Mouse (Mus musculus) kidney, adult 8-10 months (tissue): ENCODE measurements around the gene Ezh1.
"Not testable (repeated sequence)": the region's sequence is repeated elsewhere in the genome, so short reads cannot be mapped to it uniquely, and the experiment has no call there.

ENCODE experiments used
- DNase-seq, 2 experiments: peaks; one replicate each; pipeline ENCODE4 v3.0.0; 2022

The Ezh1 gene

DNA sequence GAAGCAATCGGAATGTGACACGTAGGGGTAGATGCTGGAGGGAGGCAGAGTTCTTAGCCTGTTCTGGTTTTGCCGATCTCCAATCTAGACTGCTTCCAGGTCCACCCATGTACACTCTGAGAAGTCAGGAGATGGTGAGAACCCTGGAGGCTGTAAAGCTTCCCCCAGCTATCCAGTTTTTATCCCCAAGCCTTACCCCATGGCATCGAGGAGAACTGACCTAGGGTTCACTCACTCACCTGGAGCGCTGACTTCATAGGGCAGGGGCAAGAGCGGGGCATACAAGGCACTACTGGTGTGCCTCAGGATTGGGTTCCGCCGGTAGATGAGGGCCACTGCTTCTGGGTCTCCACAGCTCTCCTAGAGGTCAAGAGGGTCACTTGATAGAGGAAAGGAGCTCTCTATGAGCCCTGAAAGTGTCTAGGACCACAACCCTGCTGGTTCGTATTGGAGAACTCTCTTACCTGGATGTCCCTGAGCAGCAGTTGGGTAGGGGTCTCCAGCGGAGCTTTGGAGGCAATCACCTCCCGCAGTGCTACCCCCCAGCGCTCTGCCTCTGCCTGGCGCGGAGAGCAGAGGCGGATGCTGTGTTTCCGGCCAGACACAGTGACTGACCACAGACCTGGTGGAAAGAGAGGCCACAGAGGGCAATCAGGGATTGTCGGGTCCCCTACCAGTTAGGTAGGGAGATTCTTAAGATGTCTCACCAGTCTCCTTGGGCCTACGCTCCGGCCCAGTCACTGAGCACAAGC, 58.9 kb downstream of the Ezh1 start:
- no peak for DNase-seq

DNA sequence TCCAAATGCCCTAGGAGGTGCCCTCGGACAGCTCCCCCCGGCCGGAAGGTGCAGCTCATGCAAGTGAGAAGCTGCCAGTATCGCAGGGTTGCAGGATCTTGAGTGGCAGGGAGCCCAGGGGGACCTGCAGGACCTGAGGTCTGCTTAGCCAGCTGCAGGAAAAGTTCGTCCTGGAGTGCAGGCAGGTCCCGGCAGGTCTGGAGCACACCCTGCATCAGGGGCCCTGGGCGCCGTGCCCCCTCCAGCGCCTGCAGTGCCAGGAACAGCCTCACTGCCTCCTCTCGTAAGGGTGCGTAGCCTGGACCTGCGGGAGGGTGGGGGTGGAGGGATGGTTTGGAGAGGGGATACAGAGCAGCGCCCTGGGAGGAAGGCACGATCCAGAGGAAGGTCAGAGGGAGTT, 59.9 kb downstream of the Ezh1 start:
- DNase-seq, result no peak

DNA sequence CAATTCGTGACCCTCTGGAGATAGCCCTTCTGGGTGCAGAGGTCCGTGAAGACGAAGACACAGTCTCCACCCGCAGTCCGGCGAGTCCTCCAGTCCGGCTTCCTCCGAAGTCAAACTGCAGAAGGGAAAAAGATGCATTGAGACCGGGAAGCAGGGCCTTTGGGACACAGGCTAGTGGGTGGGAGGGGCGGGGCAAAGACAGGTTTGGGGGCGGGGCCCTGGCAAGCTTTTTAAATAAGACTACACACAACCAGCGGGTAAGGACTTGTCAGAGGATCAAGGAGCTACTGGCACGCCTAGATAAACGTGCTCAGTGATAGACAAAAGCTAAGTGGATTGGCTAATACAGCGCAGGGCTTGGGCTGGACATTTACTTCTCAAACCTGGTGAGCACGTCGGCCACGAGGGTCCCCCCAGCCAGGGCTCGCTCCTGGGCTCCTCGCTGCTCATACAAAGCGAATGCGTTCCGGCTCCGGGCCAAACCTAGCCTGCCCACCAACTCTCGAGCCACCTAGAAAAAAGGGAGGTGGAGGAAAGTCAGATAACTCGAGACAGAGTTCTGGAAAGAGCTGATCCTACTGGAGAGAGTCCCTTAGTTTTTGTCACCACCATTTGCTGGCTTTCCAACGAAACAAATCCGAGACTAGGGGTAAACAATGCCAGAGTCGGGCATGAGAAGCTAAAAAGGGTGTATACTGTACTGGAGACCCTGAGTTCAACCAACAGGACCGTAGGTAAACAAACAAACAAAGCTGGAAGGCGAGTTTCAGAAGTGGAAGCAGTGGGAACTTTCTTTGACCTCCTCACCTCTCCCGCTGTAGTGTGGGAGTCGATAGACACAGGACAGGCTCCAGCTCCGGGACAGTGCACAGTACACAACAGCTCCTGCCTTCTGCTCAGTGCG, 61.3 kb downstream of the Ezh1 start:
- DNase-seq, result no peak

DNA sequence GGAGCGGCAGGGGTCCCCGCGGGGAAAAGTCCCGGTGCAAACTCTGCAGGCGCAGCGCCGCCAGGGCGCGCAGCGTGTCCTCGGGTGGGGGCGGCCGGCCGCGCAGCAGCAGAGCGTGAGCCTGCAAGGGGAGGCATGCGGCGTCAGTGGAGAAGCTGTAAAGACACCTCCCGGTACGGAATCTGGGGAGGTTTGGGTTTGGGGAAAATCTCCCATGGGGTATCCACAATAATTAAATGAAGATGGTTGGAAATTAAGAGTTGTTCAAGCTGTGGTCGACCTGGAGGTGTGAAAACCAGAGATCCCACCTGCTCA, 62.0 kb downstream of the Ezh1 start:
- DNase-seq, result no peak

DNA sequence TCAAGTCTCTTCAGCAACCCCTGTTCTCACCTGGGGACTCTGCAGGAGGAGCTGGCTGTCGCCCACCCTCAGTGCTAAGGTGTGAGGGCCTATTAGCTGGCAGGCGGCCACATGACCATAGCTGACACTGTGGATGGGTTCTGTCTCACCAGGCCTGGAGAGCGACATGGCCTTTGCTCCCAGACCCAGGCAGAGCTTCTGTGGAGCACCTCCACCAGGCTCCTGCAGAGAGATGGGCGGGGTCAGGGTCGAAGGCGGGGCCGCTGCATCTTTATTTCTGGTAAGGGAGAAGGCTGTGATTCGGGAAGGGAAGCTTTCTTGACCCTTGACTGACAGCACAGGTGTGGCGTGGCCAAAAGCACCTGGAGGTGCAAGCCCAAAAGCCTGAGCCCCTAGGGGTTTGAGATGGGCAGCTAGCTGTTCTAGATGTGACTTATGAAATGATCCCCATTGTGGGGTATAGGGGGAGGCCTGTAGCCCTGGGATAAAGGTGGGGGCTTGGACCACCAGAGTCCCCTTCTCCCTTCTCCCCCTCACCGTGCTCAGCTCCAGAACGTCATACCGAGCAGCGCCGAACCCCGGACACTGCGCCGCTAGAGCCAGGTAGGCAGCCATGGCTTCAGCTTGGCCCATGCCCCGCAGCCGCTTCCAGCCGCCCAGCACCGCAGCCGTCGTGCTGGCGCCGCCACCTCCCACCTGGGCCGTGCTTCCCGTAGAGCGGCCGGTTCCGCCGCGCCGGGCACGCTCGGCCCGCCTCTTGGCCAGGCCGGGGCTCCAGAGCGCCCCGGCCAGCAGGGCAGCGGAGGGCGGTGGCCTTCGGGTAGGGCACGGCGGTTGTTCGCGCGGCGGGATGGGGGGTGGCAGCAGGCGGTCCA, 62.5 kb downstream of the Ezh1 start:
- peak; percentile 54 to 64 for DNase-seq

DNA sequence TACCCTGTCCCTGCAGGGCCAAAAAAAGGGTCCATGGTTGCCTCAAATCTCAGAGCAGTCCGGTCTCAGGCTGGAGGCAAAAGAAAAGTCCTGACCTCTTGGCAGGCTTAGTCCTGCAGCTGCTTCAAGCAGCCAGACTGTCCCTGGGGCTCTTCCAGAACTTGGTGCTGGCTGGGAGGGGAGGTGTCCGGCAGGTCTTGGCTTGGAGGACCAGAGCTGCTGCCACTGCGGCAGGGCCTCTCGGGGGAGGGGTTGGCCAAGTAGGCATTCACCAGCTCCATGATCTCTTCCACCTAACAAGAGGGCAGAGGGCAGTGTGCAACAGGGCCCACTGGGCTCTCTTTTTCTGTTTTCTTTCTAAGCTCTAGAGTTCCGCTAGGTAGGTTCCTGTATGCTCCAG, 63.5 kb downstream of the Ezh1 start:
- peak; percentile 63 to 78 for DNase-seq

DNA sequence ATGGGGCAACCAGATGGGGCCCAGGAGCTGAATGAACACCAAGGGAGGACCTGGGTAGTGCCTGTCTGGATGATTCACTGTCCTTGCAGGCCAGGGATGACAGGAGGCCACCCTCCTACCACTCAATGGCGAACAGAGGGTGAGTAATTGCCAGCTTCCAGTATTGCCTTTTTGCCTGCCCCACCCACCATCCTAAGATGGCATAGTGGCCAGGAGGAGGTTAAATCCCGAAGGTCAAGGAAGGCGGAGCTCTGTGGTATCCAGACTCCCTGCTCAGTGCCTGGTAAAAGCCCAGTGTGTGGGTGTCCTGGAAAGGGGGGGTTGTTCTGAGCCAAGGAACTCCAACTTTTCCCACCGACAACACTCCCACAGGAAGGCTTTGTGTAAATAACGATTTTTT, 64.0 kb downstream of the Ezh1 start:
- DNase-seq, result no peak

DNA sequence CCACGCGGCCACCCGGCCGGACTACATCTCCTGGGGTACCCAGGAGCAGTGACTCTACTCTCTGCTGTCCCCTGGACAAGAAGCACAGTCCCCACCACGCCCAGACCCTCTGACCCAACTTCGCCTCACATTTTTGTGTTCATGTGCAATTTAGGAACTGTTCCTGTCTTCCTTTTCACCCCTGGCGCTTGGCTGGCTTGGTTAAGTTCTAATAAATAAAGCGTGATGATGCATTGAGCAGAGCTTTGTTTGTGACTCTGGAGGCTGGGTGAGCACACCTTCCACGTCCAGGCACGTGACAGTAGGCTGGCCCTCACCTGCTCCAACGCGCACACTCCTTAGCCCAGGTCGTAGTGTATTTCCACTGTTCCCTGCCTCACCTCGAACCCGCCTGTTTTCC, 64.7 kb downstream of the Ezh1 start:
- no peak for DNase-seq

DNA sequence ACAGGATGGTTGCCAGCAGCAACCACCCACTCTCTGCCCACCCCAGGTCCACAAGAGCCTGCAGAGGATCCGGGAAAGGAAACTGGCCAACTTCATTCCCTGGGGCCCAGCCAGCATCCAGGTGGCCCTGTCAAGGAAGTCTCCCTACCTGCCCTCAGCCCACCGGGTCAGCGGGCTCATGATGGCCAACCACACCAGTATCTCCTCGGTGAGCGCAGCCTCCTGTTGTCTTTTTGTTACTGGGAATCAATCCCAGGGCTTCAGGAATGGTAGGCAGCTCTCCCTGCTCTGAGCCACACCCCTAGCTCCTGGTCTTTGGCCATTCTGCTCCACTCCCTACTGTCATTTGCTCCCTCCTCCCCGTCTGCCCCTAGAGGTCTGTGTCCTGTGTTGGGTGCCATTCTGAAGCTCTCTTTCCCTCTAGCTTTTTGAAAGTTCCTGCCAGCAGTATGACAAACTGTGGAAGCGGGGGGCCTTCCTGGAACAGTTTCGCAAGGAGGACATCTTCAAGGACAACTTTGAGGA, 65.2 kb downstream of the Ezh1 start:
- DNase-seq, result not testable (repeated sequence)

DNA sequence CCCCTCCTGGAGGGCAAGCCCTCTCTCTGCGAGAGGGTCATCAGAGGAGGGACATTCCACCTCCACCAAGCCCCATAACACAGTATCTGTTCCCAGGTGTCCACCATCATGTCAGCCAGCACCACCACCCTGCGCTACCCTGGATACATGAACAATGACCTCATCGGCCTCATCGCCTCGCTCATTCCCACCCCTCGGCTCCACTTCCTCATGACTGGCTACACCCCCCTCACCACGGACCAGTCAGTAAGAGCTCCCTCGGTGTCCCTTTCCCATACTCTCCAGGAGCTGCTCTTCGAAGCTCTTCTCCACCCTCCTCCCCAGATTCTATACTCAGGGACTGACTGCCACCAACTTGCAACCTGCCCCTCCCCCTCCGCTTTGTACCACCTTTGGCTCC, 66.1 kb downstream of the Ezh1 start:
- DNase-seq, result not testable (repeated sequence)

DNA sequence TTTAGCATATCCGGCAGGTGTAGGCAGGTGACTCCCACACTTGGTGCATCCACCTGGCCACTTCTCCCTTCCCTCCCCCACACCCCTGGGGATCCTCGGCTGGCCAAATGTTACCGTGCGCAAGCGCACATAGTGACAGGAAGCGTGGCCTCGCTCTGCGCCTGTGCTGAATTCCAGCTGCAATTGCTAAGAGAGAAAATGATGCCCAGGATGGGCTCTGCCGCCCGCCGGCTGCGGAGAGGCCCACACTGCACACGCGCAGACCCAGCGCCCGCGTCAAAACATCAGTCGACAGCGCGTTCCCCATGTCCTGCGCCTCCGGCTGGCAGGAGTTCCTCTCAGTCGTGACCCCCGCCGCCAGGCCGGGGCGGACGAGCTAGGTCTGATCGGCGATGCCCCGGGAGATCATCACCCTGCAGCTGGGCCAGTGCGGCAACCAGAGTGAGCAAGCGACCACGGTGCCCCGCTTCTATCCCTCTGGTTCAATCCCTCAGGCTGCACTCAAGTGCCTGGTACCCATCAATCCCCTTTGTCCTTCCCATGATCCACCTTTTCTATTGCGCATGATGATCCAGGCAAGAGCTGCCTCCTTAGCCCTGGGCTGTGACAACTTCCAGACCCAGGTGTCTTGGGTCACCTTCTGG, 70.4 kb downstream of the Ezh1 start, which contains the start of gene Tubg2:
Gene Tubg2 (plus strand): TSS at position 180 of the 644 bp plus-strand sequence.
- no peak for DNase-seq

DNA sequence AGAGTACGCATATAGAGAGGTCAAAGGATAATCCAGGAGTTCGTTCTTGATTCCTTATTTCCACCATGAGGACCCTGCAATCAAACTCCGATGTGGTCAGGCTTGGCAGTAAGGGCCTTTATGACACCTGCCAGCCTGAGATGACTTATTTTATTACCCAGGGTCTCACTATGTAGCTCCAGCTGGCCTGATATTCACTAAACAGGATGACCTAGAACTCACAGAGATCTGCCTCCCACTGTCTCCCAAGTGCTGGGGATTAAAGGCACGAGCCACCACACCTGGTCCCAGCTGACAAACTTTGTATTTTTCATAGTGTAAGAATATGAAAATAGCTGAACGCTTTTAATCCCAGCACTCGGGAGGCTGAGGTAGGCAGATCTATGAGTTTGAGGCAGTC, 71.1 kb downstream of the Ezh1 start:
- DNase-seq, result no peak

DNA sequence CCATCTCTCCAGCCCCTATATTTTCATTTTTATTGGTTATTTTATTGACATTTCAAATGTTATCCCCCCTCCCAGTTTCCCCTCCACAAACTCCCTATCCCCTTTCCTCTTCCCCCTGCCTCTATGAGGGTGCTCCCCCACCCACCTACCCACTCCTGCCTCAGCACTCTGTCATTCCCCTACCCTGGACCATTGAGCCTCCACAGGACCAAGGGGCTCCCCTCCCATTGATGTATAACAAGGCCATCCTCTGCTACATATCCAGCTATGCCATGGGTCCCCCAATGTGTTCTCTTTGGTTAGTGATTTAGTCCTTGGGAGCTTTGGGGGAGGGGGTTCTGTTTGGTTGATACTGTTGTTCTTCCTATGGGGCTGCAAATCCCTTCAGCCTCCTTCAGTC, 71.6 kb downstream of the Ezh1 start:
- DNase-seq, result no peak

DNA sequence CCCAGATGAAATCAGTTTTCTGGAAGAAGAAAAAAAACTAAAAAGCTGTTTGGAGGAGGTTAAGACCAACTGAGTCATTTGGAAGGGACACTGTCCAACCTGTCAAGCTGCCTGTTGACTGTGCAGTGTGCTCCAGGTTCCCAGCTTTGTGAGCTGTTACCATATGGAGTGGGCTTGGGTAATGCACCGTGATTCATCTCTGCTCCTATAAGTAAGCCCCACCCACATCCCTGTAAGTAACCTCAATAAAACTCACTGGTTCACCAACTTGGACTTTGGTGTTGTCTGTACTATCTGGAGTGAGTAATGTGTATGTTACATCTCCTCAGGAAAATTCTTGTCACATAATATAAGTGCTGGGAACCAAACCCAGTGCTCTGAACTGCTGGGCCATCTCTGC, 73.4 kb downstream of the Ezh1 start:
- no peak for DNase-seq

DNA sequence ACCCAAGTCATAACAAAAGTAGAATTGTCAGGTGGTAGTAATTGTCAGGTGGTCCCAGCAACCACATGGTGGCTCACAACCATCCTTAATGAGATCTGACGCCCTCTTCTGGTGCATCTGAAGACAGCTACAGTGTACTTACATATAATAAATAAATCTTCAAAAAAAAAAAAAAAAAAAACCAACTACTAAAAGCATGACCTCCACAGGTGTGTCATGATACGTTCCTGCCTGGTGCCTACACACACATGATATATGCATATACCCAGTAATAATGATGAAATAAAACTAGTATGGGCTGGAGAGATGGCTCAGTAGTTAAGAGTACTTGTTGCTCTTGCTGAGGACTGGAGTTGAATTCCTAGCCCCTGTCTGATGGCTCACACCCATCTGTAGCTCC, 75.2 kb downstream of the Ezh1 start:
- DNase-seq, result no peak

DNA sequence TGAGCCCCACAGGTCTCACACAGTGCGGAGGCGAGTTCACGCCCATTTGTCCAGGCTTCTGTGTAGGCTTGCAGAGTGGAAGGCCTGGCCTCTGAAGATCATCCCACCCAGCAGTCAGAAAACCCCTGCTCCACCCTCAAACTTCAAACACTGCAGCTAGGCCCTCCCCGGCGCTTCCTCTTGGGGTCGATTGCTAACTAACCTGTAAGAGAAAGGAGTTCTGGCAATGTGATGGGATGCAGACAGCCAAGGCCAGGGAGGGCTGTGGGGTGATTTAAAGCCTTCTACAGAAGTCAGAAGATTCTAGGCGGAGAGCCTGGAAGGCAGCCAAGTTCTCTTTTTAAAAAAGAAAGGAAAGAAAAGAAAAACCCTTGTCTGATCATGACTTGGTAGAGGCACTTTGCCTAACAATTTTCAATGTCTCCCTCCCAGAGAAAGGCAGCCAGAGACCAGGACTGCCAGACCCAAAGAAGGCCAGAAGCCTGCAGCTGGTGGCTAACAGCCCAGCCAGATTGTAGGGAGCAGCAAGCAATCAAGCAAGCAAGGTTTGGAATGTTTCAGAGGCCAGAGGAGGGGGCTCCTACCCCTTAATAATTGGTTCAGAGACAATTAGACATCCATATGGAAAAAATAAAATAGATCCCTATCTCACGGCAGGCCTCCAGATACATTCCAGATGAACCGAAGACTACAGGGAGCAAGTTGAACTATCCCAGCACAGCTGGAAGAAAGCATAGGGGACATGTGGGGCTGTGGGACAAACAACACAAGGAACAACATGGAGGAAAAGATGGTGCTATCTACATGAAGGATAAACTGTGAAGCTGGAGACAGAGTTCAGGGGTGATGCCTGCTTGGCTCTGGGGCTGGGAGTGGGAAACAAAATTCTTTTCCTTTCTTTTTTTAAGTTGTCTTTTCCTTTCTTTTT, 76.8 kb downstream of the Ezh1 start:
- no peak for DNase-seq

DNA sequence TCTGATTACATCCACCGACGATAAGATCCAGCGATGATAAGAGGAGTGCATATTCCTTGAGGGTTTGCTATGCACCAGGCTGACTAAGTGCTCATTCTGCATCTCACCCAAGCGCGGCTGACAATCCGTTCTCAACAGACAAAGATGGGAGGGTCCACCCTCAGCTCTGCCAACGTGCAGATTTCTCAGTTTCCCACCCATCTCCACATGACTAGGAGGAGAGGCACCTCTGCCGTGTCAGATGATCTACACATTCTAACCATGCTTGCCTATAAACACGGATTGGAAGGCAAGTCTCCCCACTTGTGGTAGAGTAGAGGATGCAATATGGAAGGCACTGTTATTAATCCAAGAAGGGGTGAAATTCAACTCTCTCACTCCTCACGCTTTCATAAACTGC, 77.5 kb downstream of the Ezh1 start:
- DNase-seq, result no peak

DNA sequence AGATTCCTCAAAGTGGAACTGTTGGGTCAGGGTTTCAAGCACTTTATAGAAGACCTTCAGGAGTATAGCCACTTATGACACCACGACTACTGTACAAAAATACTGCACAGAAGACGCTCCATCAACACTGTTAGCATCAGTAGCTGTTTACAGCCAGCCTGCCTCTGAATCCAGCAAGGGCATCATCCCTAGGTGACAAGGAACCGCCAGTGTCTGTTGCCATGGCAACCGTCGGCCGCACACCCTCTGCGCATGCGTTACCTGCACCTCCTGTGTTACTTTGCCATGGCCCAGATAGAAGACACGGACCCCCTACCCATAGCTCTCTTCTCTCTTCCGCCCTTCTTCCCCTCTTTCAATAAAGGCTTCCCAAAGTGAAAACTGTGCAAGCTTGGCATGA, 79.9 kb downstream of the Ezh1 start:
- DNase-seq, result no peak

DNA sequence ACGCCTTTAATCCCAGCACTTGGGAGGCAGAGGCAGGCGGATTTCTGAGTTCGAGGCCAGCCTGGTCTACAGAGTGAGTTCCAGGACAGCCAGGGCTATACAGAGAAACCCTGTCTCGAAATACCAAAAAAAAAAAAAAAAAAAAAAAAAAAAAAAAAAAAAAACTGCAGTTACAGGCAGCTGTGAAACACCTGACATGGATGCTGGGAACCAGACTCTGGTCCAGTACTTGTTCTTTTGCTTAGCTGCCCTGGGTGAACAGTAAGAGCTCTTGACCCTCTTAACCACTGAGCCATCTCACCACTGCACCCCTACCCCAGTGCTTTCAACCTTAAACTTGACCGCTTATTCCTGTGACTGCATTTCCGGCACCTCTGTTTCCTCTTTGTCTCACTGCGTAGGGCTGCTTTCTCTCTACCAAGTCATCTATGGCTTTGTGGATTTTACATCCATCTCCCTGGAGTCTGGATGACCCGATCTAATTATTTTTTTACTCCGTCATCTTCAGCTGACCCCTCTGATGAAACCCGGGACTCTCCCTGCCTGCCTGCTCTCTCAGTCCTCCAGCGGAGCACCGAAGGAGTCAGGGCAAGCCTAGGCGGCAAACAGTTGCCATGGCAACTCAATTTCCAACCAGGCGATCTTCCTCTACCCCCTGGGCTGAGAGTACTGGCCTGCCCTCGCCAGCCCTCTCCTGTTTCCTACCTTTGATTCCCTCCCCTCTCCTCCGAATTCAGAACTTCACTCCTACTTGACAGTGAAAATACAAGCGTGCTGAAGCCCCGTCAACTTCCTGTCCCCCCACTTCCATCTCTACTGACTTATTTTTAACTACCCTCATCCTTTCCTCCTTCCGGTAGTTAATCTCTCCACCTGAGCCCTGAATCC, 82.7 kb downstream of the Ezh1 start:
- DNase-seq, result no peak

DNA sequence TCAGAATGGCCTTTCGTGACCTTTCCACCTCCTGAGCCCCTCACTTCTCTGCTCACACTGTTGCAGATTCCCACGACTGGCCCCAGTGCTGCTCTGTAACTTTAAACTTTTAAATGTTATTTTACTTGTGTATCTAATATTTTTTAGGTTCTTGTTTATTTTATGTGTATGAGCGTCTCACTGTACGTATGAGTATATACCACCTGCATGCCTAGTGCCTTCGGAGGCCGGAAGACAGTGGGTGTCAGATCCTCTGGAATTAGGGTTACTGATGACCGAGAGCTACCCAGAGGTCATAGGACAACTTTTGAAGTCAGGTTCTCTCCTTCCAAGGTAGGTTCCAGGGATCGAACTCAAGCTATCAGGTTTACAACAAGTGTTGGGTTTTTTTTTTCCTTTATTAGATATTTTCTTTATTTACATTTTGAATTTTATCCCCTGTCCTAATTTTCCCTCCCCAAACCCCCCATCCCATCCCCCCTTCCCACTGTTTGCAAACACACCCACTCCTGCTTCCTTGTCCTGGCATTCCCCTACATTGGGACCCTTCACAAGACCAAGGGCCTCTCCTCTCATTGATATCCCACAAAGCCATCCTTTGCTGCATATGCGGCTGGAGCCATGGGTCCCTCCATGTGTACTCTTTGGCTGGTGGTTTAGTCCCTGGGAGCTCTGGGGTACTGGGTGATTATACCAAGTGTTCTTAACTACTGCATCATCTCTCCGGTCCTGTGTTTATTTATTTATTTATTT, 83.9 kb downstream of the Ezh1 start:
- no peak for DNase-seq
